Mouse (Mus musculus): ENCODE data around the gene Olfr462. TPM values are rescaled to one million over a fixed set of nuclear protein-coding genes. Genes with fewer than 3 reads are reported as not detected.
"Not testable (repeated sequence)": the region's sequence is repeated elsewhere in the genome, so short reads cannot be mapped to it uniquely, and the experiment has no call there.

Gene Olfr462
- polyA plus RNA-seq, 1 experiment from 2014 or later = not detected

- 41% methylated on average over 5 of the region's 5 CpGs for WGBS
- no peak overlapping the region for H3K27ac ChIP-seq (ENCODE audit: low read length)
- no peak overlapping the region for H3K4me2 ChIP-seq (ENCODE audit: low read length)
- H3K9me3 ChIP-seq (ENCODE audit: control insufficient read depth, low read length) = no peaks in the 10 kb centered on the region
- no peak overlapping the region for H3K4me3 ChIP-seq (replicated peaks; ENCODE audit: low read length)
- ATAC-seq = no peak
- H3K36me3 ChIP-seq (ENCODE audit: control insufficient read depth, insufficient read depth) = no peaks in the 10 kb centered on the region
- no peak overlapping the region for H3K9ac ChIP-seq (replicated peaks; ENCODE audit: low read depth, low read length)
- H3K4me1 ChIP-seq (replicated peaks; ENCODE audit: control insufficient read depth, insufficient read depth, low read length) = no peaks in the 10 kb centered on the region
- no peaks in the 10 kb centered on the region for H3K27me3 ChIP-seq (replicated peaks; ENCODE audit: control insufficient read depth, insufficient read depth, low read length)
These were observed 8.6 kb downstream of the Olfr462 start for GRCm38 (mm10) chr11:87883493-87883892.

DNA sequence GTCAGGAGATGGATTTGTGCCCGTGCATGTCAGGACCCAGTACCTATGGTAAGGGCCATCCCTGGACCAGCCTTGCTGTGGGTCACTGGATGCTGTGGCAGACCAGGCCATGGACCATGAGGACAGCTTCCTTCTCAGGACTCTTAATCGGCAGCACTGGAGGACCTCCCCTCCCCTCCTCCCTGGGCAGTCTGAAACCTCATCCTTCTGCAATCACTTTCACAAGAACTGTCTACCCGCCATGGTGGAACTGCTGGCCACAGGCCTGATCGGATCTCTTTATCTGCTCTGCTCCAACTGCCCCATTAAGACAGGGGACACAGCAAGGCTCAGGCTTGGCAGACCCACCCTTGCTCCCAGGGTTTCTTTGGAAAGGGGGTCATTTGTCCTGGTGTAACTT lies 10.4 kb downstream of the Olfr462 start:
- H3K4me1 ChIP-seq (replicated peaks; ENCODE audit: control insufficient read depth, insufficient read depth, low read length) = no peaks in the 10 kb centered on the region
- 79% methylated on average over 4 of the region's 4 CpGs for WGBS
- H3K9me3 ChIP-seq (ENCODE audit: control insufficient read depth, low read length) = no peaks in the 10 kb centered on the region
- no peaks in the 10 kb centered on the region for H3K27me3 ChIP-seq (replicated peaks; ENCODE audit: control insufficient read depth, insufficient read depth, low read length)
- H3K9ac ChIP-seq (replicated peaks; ENCODE audit: low read depth, low read length) = no peak overlapping the region
- no peak overlapping the region for H3K4me3 ChIP-seq (replicated peaks; ENCODE audit: low read length)
- no peak for ATAC-seq
- no peak overlapping the region for H3K4me2 ChIP-seq (ENCODE audit: low read length)
- no peak overlapping the region for H3K27ac ChIP-seq (ENCODE audit: low read length)
- H3K36me3 ChIP-seq (ENCODE audit: control insufficient read depth, insufficient read depth) = no peaks in the 10 kb centered on the region

GRCm38 (mm10) chr11:87879826-87880225 lies 12.2 kb downstream of the Olfr462 start:
- 50% methylated on average over 9 of the region's 9 CpGs for WGBS
- Histone ChIP-seq H3K27ac (ENCODE audit: low read length) (no peak overlapping the region), H3K9ac (replicated peaks; ENCODE audit: low read depth, low read length) (no peak overlapping the region), H3K4me1 (replicated peaks; ENCODE audit: control insufficient read depth, insufficient read depth, low read length) (no peaks in the 10 kb centered on the region), H3K9me3 (ENCODE audit: control insufficient read depth, low read length) (no peaks in the 10 kb centered on the region), H3K4me2 (ENCODE audit: low read length) (no peak overlapping the region), H3K36me3 (ENCODE audit: control insufficient read depth, insufficient read depth) (no peaks in the 10 kb centered on the region), H3K27me3 (replicated peaks; ENCODE audit: control insufficient read depth, insufficient read depth, low read length) (no peaks in the 10 kb centered on the region), H3K4me3 (replicated peaks; ENCODE audit: low read length) (no peak overlapping the region)
- ATAC-seq = no peak

DNA sequence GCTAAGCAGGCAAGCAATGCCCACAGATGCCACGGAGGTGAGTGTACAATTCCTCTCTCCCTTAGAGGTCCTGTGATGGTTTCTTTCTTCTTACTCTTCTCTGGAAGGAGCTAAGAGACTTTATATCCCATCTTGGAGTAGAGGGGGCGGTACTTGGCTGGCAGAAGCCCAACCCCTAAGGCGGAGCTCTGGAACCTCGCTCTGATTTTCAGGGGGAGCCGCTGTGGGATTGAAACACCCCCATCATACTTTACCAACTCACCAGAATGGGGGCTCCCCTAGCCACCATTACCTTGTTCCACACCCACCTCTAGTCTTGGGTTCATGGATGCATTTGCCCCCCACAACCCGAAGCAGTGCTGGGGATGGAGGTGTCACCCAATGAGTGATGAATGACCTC lies 16.6 kb downstream of the Olfr462 start, which contains the start of gene Epx:
Epx (minus strand) TSS at position 101 of the 400 bp plus-strand sequence.
- no peak within 1 kb of the TSS for H3K4me3 ChIP-seq (replicated peaks; ENCODE audit: low read length)
- no peaks in the 10 kb centered on the region for H3K4me1 ChIP-seq (replicated peaks; ENCODE audit: control insufficient read depth, insufficient read depth, low read length)
- no peak within 1 kb of the TSS for H3K27ac ChIP-seq (ENCODE audit: low read length)
- 83% methylated on average over 6 of the region's 6 CpGs for WGBS
- H3K9ac ChIP-seq (replicated peaks; ENCODE audit: low read depth, low read length) = no peak within 1 kb of the TSS
- no peaks in the 10 kb centered on the region for H3K9me3 ChIP-seq (ENCODE audit: control insufficient read depth, low read length)
- H3K27me3 ChIP-seq (replicated peaks; ENCODE audit: control insufficient read depth, insufficient read depth, low read length) = no peaks in the 10 kb centered on the region
- no peaks in the 10 kb centered on the region for H3K36me3 ChIP-seq (ENCODE audit: control insufficient read depth, insufficient read depth)
- H3K4me2 ChIP-seq (ENCODE audit: low read length) = no peak within 1 kb of the TSS
- ATAC-seq = no peak

DNA sequence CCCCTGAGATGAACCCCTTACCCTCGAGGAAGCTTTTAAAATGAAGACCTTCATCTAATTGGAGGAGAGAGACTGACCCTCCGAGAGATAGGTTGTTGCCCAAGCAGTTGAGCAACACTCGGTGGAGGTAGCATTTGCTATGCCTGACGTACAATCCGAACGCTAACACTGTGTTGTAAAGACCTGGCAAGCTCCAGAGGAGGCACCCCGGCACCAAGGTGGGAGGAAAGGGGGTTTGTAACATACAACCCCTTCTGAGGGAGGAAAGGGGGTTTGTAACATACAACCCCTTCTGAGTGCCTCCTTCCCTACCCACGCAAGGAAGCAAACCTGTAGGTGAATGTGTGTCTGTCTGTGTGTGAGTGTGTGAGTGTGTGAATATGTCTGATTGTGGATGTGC lies 20.3 kb downstream of the Olfr462 start:
- H3K4me3 ChIP-seq (replicated peaks; ENCODE audit: low read length) = no peak overlapping the region
- no peak for ATAC-seq
- no peaks in the 10 kb centered on the region for H3K36me3 ChIP-seq (ENCODE audit: control insufficient read depth, insufficient read depth)
- no peaks in the 10 kb centered on the region for H3K4me1 ChIP-seq (replicated peaks; ENCODE audit: control insufficient read depth, insufficient read depth, low read length)
- no peak overlapping the region for H3K27ac ChIP-seq (ENCODE audit: low read length)
- H3K4me2 ChIP-seq (ENCODE audit: low read length) = no peak overlapping the region
- H3K9ac ChIP-seq (replicated peaks; ENCODE audit: low read depth, low read length) = no peak overlapping the region
- H3K27me3 ChIP-seq (replicated peaks; ENCODE audit: control insufficient read depth, insufficient read depth, low read length) = no peaks in the 10 kb centered on the region
- 27% methylated on average over 8 of the region's 8 CpGs for WGBS
- H3K9me3 ChIP-seq (ENCODE audit: control insufficient read depth, low read length) = no peaks in the 10 kb centered on the region

GRCm38 (mm10) chr11:87870096-87870495 lies 22.0 kb downstream of the Olfr462 start:
- Histone ChIP-seq H3K9ac (replicated peaks; ENCODE audit: low read depth, low read length) (no peak overlapping the region), H3K4me1 (replicated peaks; ENCODE audit: control insufficient read depth, insufficient read depth, low read length) (no peaks in the 10 kb centered on the region), H3K27ac (ENCODE audit: low read length) (no peak overlapping the region), H3K4me2 (ENCODE audit: low read length) (no peak overlapping the region), H3K9me3 (ENCODE audit: control insufficient read depth, low read length) (no peaks in the 10 kb centered on the region), H3K4me3 (replicated peaks; ENCODE audit: low read length) (no peak overlapping the region), H3K27me3 (replicated peaks; ENCODE audit: control insufficient read depth, insufficient read depth, low read length) (no peaks in the 10 kb centered on the region), H3K36me3 (ENCODE audit: control insufficient read depth, insufficient read depth) (no peaks in the 10 kb centered on the region)
- WGBS = 81% methylated on average over 2 of the region's 2 CpGs
- ATAC-seq = no peak

DNA sequence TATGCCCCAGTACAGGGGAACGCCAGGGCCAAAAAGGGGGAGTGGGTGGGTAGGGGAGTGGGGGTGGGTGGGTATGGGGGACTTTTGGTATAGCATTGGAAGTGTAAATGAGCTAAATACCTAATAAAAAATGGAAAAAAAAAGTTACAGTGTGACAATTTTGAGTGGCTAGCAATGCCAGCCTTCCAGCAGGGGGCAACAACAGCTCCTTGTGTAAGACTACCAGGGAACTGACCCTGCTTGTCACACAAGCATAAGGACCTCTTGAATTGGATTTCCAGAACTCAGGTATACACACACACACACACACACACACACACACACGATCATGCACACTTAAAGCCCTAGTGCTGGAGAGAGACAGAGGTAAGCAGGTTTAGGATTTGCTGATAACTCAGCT lies 25.2 kb downstream of the Olfr462 start:
- 95% methylated on average over 1 of the region's 2 CpGs for WGBS
- not testable (repeated sequence) for H3K4me1 ChIP-seq (replicated peaks; ENCODE audit: control insufficient read depth, insufficient read depth, low read length); H3K36me3 ChIP-seq (ENCODE audit: control insufficient read depth, insufficient read depth); H3K4me3 ChIP-seq (replicated peaks; ENCODE audit: low read length); H3K9me3 ChIP-seq (ENCODE audit: control insufficient read depth, low read length); H3K4me2 ChIP-seq (ENCODE audit: low read length); H3K27ac ChIP-seq (ENCODE audit: low read length); ATAC-seq; H3K9ac ChIP-seq (replicated peaks; ENCODE audit: low read depth, low read length); H3K27me3 ChIP-seq (replicated peaks; ENCODE audit: control insufficient read depth, insufficient read depth, low read length)

GRCm38 (mm10) chr11:87862805-87863204 lies 29.3 kb downstream of the Olfr462 start:
- Histone ChIP-seq H3K4me3 (replicated peaks; ENCODE audit: low read length) (no peak overlapping the region), H3K36me3 (ENCODE audit: control insufficient read depth, insufficient read depth) (no peaks in the 10 kb centered on the region), H3K9ac (replicated peaks; ENCODE audit: low read depth, low read length) (no peak overlapping the region), H3K4me2 (ENCODE audit: low read length) (no peak overlapping the region), H3K9me3 (ENCODE audit: control insufficient read depth, low read length) (no peaks in the 10 kb centered on the region), H3K4me1 (replicated peaks; ENCODE audit: control insufficient read depth, insufficient read depth, low read length) (no peaks in the 10 kb centered on the region), H3K27me3 (replicated peaks; ENCODE audit: control insufficient read depth, insufficient read depth, low read length) (no peaks in the 10 kb centered on the region), H3K27ac (ENCODE audit: low read length) (no peak overlapping the region)
- WGBS = 93% methylated on average over 13 of the region's 13 CpGs
- ATAC-seq = no peak

DNA sequence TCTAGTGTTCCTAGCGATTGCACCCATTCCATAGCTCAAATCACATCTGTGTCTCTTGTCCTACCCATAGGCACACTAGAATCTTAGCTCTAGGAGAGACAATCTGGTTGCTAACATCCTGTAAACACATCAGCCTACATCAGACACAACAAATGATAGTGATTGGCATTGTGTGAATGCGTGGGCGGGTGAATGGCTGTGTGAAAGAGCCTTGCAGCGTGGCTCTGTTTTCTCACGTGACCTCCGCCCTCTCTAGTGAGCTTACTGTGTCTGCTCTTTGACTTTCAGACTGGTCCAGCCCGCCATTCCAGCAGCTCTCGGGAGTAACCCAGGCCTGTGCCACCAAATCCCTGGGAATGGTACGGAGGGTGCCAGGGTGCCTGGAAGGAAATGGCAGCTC lies 31.6 kb downstream of the Olfr462 start:
- WGBS = 82% methylated on average over 9 of the region's 9 CpGs
- no peak for ATAC-seq
- Histone ChIP-seq H3K9me3 (ENCODE audit: control insufficient read depth, low read length) (no peaks in the 10 kb centered on the region), H3K9ac (replicated peaks; ENCODE audit: low read depth, low read length) (no peak overlapping the region), H3K36me3 (ENCODE audit: control insufficient read depth, insufficient read depth) (no peaks in the 10 kb centered on the region), H3K4me3 (replicated peaks; ENCODE audit: low read length) (no peak overlapping the region), H3K27ac (ENCODE audit: low read length) (no peak overlapping the region), H3K4me1 (replicated peaks; ENCODE audit: control insufficient read depth, insufficient read depth, low read length) (no peaks in the 10 kb centered on the region), H3K4me2 (ENCODE audit: low read length) (no peak overlapping the region), H3K27me3 (replicated peaks; ENCODE audit: control insufficient read depth, insufficient read depth, low read length) (no peaks in the 10 kb centered on the region)

DNA sequence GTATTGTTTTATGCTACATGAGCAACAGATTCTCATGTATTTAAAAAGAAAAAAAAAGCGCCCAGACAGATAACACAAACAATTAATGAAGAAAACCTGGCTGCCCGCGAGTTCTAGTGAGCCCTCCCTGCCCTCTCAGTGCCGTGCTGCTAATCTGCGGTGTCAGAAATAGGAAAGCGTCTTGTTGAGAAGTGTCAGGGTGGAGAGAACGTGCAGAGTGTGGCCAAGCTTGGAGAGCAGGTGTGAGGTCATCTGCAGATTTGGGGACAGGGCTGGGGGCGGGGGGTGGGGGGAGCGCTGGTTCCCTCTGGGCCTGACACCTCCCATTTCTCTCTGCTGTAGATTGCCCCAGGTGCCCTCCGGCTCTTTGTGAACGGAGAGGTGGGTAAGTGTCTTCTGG lies 32.8 kb downstream of the Olfr462 start:
- H3K27ac ChIP-seq (ENCODE audit: low read length) = no peak overlapping the region
- WGBS = 89% methylated on average over 11 of the region's 11 CpGs
- no peaks in the 10 kb centered on the region for H3K9me3 ChIP-seq (ENCODE audit: control insufficient read depth, low read length)
- H3K36me3 ChIP-seq (ENCODE audit: control insufficient read depth, insufficient read depth) = no peaks in the 10 kb centered on the region
- H3K27me3 ChIP-seq (replicated peaks; ENCODE audit: control insufficient read depth, insufficient read depth, low read length) = no peaks in the 10 kb centered on the region
- H3K9ac ChIP-seq (replicated peaks; ENCODE audit: low read depth, low read length) = no peak overlapping the region
- no peak overlapping the region for H3K4me3 ChIP-seq (replicated peaks; ENCODE audit: low read length)
- ATAC-seq = no peak
- no peak overlapping the region for H3K4me2 ChIP-seq (ENCODE audit: low read length)
- H3K4me1 ChIP-seq (replicated peaks; ENCODE audit: control insufficient read depth, insufficient read depth, low read length) = no peaks in the 10 kb centered on the region

Data from forebrain, embryonic 16.5 days (tissue).